Mouse (Mus musculus): ENCODE measurements around the gene Zfc3h1.

Gene Zfc3h1

GRCm38 (mm10) chr10:115384221-115385017 is at the start of gene Zfc3h1, which contains the start of gene Thap2:
TSS of gene Zfc3h1 (plus strand) at chr10:115384959.
TSS of gene Thap2 (minus strand) at chr10:115384443.
- peak; percentile 89 for DNase-seq (ENCODE audit: low spot score)

- DNase-seq (ENCODE audit: low spot score): no peak
Measured at GRCm38 (mm10) chr10:115336901-115337300, 47.9 kb upstream of the Zfc3h1 start.

GRCm38 (mm10) chr10:115339820-115340328 is 44.9 kb upstream of the Zfc3h1 start:
- no peak for DNase-seq (ENCODE audit: low spot score)

- DNase-seq (ENCODE audit: low spot score): no peak
Measured at GRCm38 (mm10) chr10:115342771-115343425, 41.9 kb upstream of the Zfc3h1 start.

- DNase-seq (ENCODE audit: low spot score): no peak
Measured at GRCm38 (mm10) chr10:115346444-115346843, 38.3 kb upstream of the Zfc3h1 start.

GRCm38 (mm10) chr10:115348131-115348530 is 36.6 kb upstream of the Zfc3h1 start:
- DNase-seq (ENCODE audit: low spot score): no peak

- DNase-seq (ENCODE audit: low spot score): no peak
Measured at GRCm38 (mm10) chr10:115349029-115349428, 35.7 kb upstream of the Zfc3h1 start.

- no peak for DNase-seq (ENCODE audit: low spot score)
Measured at GRCm38 (mm10) chr10:115349509-115349908, 35.2 kb upstream of the Zfc3h1 start.

GRCm38 (mm10) chr10:115350810-115351397 is 33.9 kb upstream of the Zfc3h1 start:
- no peak for DNase-seq (ENCODE audit: low spot score)

- DNase-seq (ENCODE audit: low spot score): no peak
Measured at GRCm38 (mm10) chr10:115354553-115354952, 30.2 kb upstream of the Zfc3h1 start.

GRCm38 (mm10) chr10:115355016-115355415 is 29.7 kb upstream of the Zfc3h1 start:
- no peak for DNase-seq (ENCODE audit: low spot score)

- DNase-seq (ENCODE audit: low spot score): no peak
Measured at GRCm38 (mm10) chr10:115356106-115356505, 28.7 kb upstream of the Zfc3h1 start.

GRCm38 (mm10) chr10:115358216-115358919 is 26.4 kb upstream of the Zfc3h1 start:
- DNase-seq (ENCODE audit: low spot score): no peak

- DNase-seq (ENCODE audit: low spot score): no peak
Measured at GRCm38 (mm10) chr10:115359066-115359465, 25.7 kb upstream of the Zfc3h1 start.

- peak; percentile 94 for DNase-seq (ENCODE audit: low spot score)
Measured at GRCm38 (mm10) chr10:115361840-115362622, 22.7 kb upstream of the Zfc3h1 start, which contains the start of gene Tmem19. TSS of gene Tmem19 (minus strand) at chr10:115362501.

GRCm38 (mm10) chr10:115362623-115362964 is 22.2 kb upstream of the Zfc3h1 start:
- DNase-seq (ENCODE audit: low spot score): no peak

- DNase-seq (ENCODE audit: low spot score): no peak
Measured at GRCm38 (mm10) chr10:115363151-115363550, 21.6 kb upstream of the Zfc3h1 start.

- DNase-seq (ENCODE audit: low spot score): no peak
Measured at GRCm38 (mm10) chr10:115381506-115382084, 3.2 kb upstream of the Zfc3h1 start.

- DNase-seq (ENCODE audit: low spot score): no peak
Measured at GRCm38 (mm10) chr10:115382846-115383643, 1.7 kb upstream of the Zfc3h1 start.

- no peak for DNase-seq (ENCODE audit: low spot score)
Measured at GRCm38 (mm10) chr10:115383644-115384220, 1.0 kb upstream of the Zfc3h1 start.

Data from urinary bladder, postnatal 25 days (tissue).